Mouse (Mus musculus) midbrain, embryonic 16.5 days (tissue): ENCODE data around the gene Trarg1. TPM values are rescaled to one million over a fixed set of nuclear protein-coding genes. Genes with fewer than 3 reads are reported as not detected.

Source experiments
- ATAC-seq: fragments of 200-750 bp; cut with Nextera tagmentation; 2 replicates; pipeline ENCODE4 v1.8.0; 2017; ENCODE audit warnings: moderate TSS enrichment
- H3K27ac ChIP-seq: fragments of 300-500 bp; sonication (generic); 2 replicates; pipeline ENCODE4 v1.5.1; 2014; ENCODE audit warnings: mild to moderate bottlenecking, low read length, mixed read lengths
- H3K27me3 ChIP-seq: fragments of 300-500 bp; sonication (generic); 2 replicates; pipeline ENCODE4 v1.6.1; 2014; ENCODE audit warnings: low read depth, low read length, mixed read lengths; ENCODE audit not compliant: control insufficient read depth, insufficient read depth
- H3K36me3 ChIP-seq: fragments of 300-500 bp; sonication (generic); 2 replicates; pipeline ENCODE4 v1.6.1; 2014; ENCODE audit warnings: mild to moderate bottlenecking, low read length, moderate library complexity, mixed read lengths; ENCODE audit not compliant: control insufficient read depth, insufficient read depth
- H3K4me1 ChIP-seq: fragments of 300-500 bp; sonication (generic); 2 replicates; pipeline ENCODE4 v1.6.1; 2014; ENCODE audit warnings: mild to moderate bottlenecking, low read length, mixed read lengths; ENCODE audit not compliant: control insufficient read depth, insufficient read depth
- H3K4me2 ChIP-seq: fragments of 300-500 bp; sonication (generic); 2 replicates; pipeline ENCODE4 v1.6.1; 2014; ENCODE audit warnings: mild to moderate bottlenecking, low read length, mixed read lengths
- H3K4me3 ChIP-seq: fragments of 300-500 bp; sonication (generic); 2 replicates; pipeline ENCODE4 v1.5.1; 2014; ENCODE audit warnings: low read depth, mild to moderate bottlenecking, low read length, moderate library complexity, mixed read lengths
- H3K9ac ChIP-seq: fragments of 300-500 bp; sonication (generic); 2 replicates; pipeline ENCODE4 v1.6.1; 2014; ENCODE audit warnings: low read depth, low read length, mixed read lengths
- H3K9me3 ChIP-seq: fragments of 300-500 bp; sonication (generic); replicated peaks from 2 replicates; pipeline ENCODE4 v1.6.1; 2014; ENCODE audit warnings: mild to moderate bottlenecking, low read length, mixed read lengths; ENCODE audit not compliant: control insufficient read depth, poor library complexity, severe bottlenecking
- WGBS: fragments of 180-500 bp; shearing (Covaris S2); extraction: QIAGEN DNeasy Blood & Tissue Kit; methylation state at CpG from one replicate; pipeline ENCODE4 v1.1.7; 2014; 5-methylcytosine and 5-hydroxymethylcytosine counted together
- polyA plus RNA-seq: library from polyadenylated mRNA; unstranded; fragments of >200 nt; fragmentation: Nextera tagmentation; extraction: Ambion mirVana; gene quantifications from 2 replicates; pipeline ENCODE4 v1.2.1, GENCODE M21; 2015

Trarg1 gene
- polyA plus RNA-seq, 1 experiment from 2014 or later, result 0.21 TPM

DNA sequence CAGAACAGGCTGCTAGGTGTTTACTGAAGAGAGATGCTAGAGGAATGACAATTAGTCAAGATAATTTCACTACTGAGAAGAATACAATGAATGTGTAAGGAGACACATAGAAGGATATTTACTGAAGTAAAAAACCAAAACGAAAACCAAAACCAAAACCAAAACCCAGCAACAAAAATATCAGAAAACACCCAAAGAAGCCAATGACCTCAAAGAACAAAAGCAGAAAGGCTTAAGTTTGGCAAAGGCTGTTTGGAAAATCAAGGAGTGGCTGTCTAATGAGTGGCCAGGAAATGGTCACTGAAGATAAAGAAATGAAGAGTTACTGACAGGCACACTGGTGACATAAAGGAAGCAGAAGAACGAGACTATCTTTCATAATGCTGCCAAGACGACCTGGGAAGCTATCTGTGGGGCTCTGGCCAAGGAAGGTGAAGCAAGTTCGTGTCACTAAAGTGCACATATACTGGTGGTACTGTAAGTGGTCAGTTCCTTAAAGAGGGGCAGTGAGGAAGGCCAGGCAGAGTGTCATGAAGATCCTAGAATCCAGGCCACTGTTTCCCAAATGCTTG is 56.2 kb downstream of the Trarg1 start:
- 83% methylated on average over 4 of the region's 4 CpGs for WGBS
- H3K9ac ChIP-seq, result no peak overlapping the region
- H3K27ac ChIP-seq, result no peak overlapping the region
- no peaks in the 10 kb centered on the region for H3K4me1 ChIP-seq
- no peaks in the 10 kb centered on the region for H3K9me3 ChIP-seq
- no peak for ATAC-seq
- no peak overlapping the region for H3K4me2 ChIP-seq
- no peaks in the 10 kb centered on the region for H3K27me3 ChIP-seq
- H3K4me3 ChIP-seq, result no peak overlapping the region
- H3K36me3 ChIP-seq, result peaks cover 23% of the 10 kb centered on the region

DNA sequence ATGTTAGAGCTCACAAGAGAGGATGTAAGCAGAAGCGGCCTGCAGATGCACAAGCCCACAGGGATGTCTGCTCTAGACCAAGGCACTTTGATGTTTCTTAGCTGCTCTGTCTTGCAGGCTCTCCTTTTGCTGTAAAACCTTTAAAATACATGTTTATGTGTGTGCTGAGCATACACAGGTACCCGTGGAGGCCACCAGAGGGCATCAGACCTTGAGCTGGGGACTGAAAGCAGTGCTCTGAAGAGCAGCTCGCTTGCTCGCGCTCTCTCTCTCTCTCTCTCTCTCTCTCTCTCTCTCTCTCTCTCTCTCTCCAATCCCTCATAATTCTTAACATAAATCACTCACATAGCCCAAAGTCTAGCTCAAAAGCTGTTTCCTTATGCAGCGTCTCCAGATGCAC is 59.5 kb downstream of the Trarg1 start:
- 67% methylated on average over 6 of the region's 6 CpGs for WGBS
- Histone ChIP-seq H3K27me3 (no peaks in the 10 kb centered on the region), H3K9me3 (no peaks in the 10 kb centered on the region), H3K36me3 (peaks cover 8% of the 10 kb centered on the region; the same call in 1 of the 2 replicates), H3K27ac (no peak overlapping the region), H3K4me1 (no peaks in the 10 kb centered on the region), H3K4me2 (no peak overlapping the region), H3K4me3 (no peak overlapping the region), H3K9ac (no peak overlapping the region)
- ATAC-seq, result no peak

DNA sequence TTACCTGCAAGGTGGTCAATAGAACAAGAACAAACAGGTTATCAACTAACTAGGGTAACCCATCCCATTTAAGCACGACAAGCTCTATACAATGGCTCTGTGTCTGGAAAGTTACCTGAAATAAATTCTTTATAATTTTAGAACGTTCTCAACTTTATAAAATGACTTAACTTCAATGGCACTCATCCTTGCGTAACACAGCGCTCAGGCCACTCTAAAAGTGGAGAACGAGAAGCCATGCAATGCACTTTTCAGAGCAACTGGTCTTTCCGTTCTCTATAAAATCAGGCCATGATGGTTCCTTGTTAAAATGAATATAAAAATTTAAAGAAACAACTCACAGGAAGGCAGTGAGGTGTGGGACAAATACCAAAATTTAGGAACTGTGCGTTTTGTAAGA is 62.9 kb downstream of the Trarg1 start:
- Histone ChIP-seq H3K9me3 (no peaks in the 10 kb centered on the region), H3K27ac (no peak overlapping the region), H3K4me1 (no peaks in the 10 kb centered on the region), H3K4me2 (no peak overlapping the region), H3K4me3 (no peak overlapping the region), H3K9ac (no peak overlapping the region), H3K36me3 (no peaks in the 10 kb centered on the region; the same call in 1 of the 2 replicates), H3K27me3 (no peaks in the 10 kb centered on the region)
- ATAC-seq, result no peak
- whole genome bisulfite sequencing, result 94% methylated on average over 7 of the region's 7 CpGs

DNA sequence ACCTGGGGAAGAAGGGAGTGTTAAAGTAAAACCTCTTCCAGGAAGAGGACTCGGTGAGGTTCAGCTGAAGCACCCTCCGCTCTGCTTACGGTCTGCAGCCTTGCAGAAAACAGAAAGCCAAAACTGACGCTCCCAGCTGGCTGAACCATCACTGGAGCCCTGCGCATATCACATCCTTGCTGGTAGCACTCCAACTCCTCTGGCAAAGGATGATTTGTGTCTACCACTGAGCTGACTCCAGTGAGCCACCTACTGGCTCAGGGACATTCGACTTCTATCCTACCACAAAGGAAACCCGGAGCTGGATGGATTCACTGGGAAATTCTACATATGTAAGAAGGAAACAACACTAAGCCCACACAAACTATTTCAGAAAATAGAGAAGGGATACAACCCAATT is 64.9 kb downstream of the Trarg1 start:
- Histone ChIP-seq H3K4me2 (no peak overlapping the region), H3K27ac (no peak overlapping the region), H3K4me3 (no peak overlapping the region), H3K27me3 (no peaks in the 10 kb centered on the region), H3K4me1 (no peaks in the 10 kb centered on the region), H3K9ac (no peak overlapping the region), H3K9me3 (no peaks in the 10 kb centered on the region), H3K36me3 (peaks cover 8% of the 10 kb centered on the region; the same call in 1 of the 2 replicates)
- 70% methylated on average over 7 of the region's 7 CpGs for WGBS
- no peak for ATAC-seq

DNA sequence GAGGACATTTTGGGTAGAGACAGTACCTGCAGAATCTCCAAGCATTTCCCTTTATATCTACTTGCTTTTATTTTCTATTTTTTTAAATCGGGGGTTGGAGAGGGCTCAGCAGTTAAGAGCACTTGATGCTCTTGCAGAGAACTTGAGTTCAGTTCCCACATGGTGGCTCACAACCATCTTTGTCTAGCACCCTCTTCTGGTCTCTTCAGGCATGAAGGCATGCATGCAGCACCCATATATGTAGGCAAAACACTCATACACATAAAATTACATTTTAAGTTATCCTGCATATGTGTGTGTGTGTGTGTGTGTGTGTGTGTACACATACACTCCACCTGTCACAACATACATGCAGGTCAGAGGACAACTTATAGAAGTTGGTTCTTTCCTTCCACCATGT is 66.3 kb downstream of the Trarg1 start:
- no peaks in the 10 kb centered on the region for H3K4me1 ChIP-seq
- H3K9me3 ChIP-seq, result no peaks in the 10 kb centered on the region
- H3K4me3 ChIP-seq, result no peak overlapping the region
- H3K9ac ChIP-seq, result no peak overlapping the region
- H3K4me2 ChIP-seq, result no peak overlapping the region
- H3K36me3 ChIP-seq, result peaks cover 10% of the 10 kb centered on the region; the same call in 1 of the 2 replicates
- H3K27me3 ChIP-seq, result no peaks in the 10 kb centered on the region
- WGBS, result 96% methylated on average over 1 of the region's 1 CpGs
- no peak for ATAC-seq
- H3K27ac ChIP-seq, result no peak overlapping the region

Other genes starting within 250 kb of the Trarg1 start
- 110 and 116 TPM in 2 replicates for gene Abr, start 57.5 kb upstream of the Trarg1 start, polyA plus RNA-seq
- 1.3 and 1.9 TPM in 2 replicates for gene Bhlha9, start 7.3 kb upstream of the Trarg1 start, polyA plus RNA-seq
- 26.4 and 28.3 TPM in 2 replicates for gene Gosr1, start 83.8 kb downstream of the Trarg1 start, polyA plus RNA-seq
- 6.1 and 6.2 TPM in 2 replicates for gene Cpd, start 167.2 kb downstream of the Trarg1 start, polyA plus RNA-seq
- gene Tmigd1, start 222.4 kb downstream of the Trarg1 start, polyA plus RNA-seq, result not detected in 2 replicates
- gene Blmh, start 245.0 kb downstream of the Trarg1 start, polyA plus RNA-seq, result 139 and 151 TPM in 2 replicates